14 mouse cellular contexts compared by ENCODE assay signal in genomic region chr5:118605424-118606067, GRCm38 (mm10).
"Had no signal": no experiment of that assay in that cellular context is flagged by ENCODE, and none has a peak within 500 bp of the region (broad histone marks: within the 10 kb centered on the region; RNA-seq: fewer than 3 reads in every experiment).

No protein-coding gene starts in this region.

- H3K4me3 ChIP-seq: liver, embryonic 13.5 days; lung, embryonic 15.5 days; midbrain, embryonic 13.5 days; myocyte; neural tube, embryonic 15.5 days had no signal

- H3K36me3 ChIP-seq: lung, embryonic 15.5 days; midbrain, embryonic 13.5 days; neural tube, embryonic 15.5 days had no signal

- H3K4me2 ChIP-seq: liver, embryonic 13.5 days; lung, embryonic 15.5 days; midbrain, embryonic 13.5 days; neural tube, embryonic 15.5 days had no signal

- H3K27ac ChIP-seq: liver, embryonic 13.5 days; lung, embryonic 15.5 days; midbrain, embryonic 13.5 days; neural tube, embryonic 15.5 days had no signal

- ATAC-seq: liver, postnatal 0 days; midbrain, embryonic 13.5 days had no signal

- H3K9ac ChIP-seq: liver, embryonic 13.5 days; liver, postnatal 0 days; lung, embryonic 15.5 days; midbrain, embryonic 13.5 days; neural tube, embryonic 15.5 days had no signal

- DNase-seq: kidney, adult 2 months; kidney, postnatal 25 days; layer of hippocampus, adult 9-11 months; liver; liver, embryonic 13.5 days; liver, postnatal 0 days; lung, postnatal 14 days; right cerebral cortex, adult 18-20 months; right cerebral cortex, postnatal 25 days; thymus, postnatal 36 days had no signal

- H3K27me3 ChIP-seq: liver, embryonic 13.5 days; lung, embryonic 15.5 days; midbrain, embryonic 13.5 days; neural tube, embryonic 15.5 days had no signal

- H3K9me3 ChIP-seq: liver, embryonic 13.5 days; lung, embryonic 15.5 days; midbrain, embryonic 13.5 days; neural tube, embryonic 15.5 days had no signal
